Mouse (Mus musculus) spleen, embryonic (tissue): Measurements from ENCODE around the gene Gnai2.
"Not testable (repeated sequence)": the region's sequence is repeated elsewhere in the genome, so short reads cannot be mapped to it uniquely, and the experiment has no call there.

Source experiments
- CTCF ChIA-PET: fragments of 350-600 bp; sonication (Branson Sonifier 250); formaldehyde crosslinking; loops from one replicate; lab custom pipeline; 2022; lab: Charles Lee

Gnai2 gene

DNA sequence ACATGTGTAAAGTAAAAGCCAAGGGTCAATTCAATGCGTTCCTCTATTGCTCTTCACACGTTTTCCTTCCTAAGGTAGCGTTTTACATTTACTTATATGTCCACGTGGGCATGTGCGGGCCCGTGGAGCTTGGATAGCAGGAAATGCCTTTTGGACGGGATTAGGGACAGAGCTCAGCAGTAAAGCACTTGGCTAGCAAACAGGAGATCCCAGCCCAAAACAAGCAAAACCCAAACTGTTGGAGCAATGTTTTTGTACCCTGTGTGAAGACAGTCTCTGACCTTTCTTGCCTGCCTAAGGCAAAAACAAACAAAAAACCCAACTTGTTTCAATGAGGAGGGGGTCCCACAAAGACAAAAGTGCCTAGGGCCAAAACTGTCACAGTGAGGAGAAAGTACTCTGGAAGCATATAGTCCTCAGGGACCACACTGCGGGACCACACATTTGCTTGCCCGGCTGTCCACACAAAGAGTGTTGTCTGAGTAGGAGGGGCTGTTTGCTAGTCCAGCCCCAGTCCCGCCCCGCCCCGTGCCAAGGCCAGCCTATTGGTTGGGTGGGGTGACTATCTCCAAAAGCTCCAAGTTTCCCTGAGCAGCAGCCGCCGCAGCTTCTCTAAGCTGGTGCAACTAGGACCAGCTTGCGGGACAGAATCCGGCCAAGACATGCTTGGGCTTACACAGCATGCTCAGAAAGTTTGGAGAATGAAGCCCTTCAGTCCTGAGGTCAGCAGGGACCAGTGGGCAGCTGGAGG, 58.6 kb downstream of the Gnai2 start, which contains the start of gene Hyal1:
Gene Hyal1 (plus strand): TSS at position 571 of the 751 bp plus-strand sequence.
- CTCF ChIA-PET = no interaction called here

DNA sequence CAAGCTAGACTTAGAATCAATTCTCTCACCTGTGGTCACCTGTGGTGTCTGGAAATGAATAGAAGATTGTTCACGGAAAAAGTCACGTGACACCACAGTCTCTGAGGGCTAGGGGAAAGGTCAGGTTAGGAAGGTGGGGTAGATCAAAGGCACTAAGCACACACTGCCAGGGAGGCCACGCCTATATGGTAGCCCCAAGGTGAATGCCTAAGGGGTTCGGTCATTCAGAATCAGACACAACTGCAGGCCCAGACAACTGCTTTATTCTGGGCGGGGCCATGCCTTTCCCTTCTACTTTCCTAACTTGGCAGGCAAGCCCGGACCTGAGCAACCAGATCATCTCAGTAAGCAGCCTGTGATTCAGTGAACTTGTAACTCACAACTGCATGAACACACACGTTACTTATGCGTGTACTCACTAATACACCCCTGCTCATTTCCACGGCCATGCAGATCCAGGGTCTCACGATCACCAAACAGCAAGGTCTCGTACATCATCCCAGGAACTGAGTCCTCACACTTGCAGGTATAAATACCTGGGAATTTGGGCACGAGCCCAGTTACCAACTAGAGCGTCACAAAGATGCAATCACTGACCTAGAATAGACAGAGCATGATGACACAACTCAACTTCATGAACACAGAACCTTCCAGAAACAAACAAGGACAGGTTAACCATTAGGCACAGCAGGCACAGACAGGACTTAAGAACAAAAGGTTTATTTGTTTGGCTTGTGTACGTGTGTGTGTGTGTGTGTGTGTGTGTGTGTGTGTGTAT, 59.4 kb downstream of the Gnai2 start:
- CTCF ChIA-PET = no interaction called here

DNA sequence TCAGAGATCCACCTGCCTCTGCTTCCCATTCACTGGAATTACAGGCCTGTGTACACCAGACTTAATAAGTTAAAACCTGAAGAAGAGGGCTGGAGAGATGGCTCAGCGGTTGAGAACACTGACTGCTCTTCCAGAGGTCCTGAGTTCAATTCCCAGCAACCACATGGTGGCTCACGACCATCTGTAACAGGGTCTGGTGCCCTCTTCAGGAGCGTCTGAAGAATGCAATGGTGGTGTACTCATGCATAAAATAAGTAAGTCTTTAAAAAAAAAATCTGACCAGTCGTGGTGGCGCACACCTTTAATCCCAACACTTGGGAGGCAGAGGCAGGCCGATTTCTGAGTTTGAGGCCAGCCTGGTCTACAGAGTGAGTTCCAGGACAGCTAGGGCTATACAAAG, 61.4 kb downstream of the Gnai2 start:
- CTCF ChIA-PET = not testable (repeated sequence)

DNA sequence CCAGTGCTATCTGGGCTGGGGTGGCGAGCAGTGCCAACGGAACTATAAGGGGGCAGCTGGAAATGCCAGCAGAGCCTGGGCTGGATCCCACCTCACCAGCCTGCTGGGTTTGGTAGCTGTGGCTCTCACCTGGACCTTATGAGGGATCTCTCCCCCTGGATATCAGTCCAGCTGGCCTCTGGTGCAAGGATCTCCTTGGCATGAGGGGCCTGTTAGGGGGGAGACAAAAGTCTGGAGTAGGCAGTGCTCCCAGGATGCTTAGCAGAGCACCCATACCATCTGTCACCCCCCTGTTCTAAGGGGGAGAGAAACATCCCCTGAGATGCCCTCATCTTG, 62.9 kb downstream of the Gnai2 start:
- CTCF ChIA-PET = interaction anchor here (0.7 kb wide), 2 partner anchors 7 to 1095 kb away, joined by 3 to 12 read pairs; no protein-coding TSS in a partner anchor

DNA sequence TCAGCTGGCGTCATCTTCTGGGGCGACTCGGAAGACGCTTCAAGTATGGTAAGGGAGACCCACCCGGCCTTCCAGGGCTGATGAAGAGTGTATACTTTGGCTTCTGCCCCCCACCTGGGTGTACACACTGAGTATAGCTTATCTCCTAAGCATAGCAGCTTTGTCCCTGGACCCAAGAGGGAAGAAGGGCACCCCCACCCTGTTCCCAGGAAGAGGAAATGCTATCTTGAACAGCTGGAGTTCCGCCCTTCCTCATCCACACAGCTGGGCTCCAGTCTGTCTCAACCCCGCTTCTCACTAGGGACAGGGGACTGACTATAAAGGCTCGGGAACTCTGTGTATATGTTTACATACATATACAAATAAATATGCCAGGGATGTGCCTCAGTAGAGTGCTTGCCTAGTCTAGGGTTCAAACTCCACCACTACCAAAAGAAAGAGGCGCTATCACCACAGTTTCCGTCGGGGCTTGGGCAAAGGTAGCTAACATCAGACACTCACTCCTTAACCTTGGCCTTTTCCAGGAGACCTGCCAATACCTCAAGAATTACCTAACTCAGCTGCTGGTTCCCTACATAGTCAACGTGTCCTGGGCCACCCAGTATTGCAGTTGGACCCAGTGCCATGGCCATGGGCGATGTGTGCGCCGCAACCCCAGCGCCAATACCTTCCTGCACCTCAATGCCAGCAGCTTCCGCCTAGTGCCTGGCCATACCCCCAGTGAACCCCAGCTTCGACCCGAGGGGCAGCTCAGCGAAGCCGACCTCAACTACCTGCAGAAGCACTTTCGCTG, 63.4 kb downstream of the Gnai2 start:
- CTCF ChIA-PET = no interaction called here

DNA sequence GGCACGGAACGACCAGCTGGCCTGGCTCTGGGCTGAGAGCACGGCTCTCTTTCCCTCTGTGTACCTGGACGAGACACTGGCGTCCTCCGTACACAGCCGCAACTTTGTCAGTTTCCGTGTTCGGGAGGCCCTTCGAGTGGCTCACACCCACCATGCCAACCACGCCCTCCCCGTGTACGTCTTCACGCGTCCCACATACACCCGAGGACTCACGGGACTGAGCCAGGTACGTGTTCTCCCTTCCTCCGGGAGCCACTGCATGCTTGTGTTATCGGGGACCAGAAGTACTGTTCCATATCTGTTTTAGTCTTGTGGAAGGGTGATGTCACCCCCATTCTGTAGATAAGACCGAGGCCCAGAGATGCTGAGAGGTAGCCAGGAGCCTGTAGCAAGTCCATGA, 64.3 kb downstream of the Gnai2 start:
- CTCF ChIA-PET = no interaction called here

DNA sequence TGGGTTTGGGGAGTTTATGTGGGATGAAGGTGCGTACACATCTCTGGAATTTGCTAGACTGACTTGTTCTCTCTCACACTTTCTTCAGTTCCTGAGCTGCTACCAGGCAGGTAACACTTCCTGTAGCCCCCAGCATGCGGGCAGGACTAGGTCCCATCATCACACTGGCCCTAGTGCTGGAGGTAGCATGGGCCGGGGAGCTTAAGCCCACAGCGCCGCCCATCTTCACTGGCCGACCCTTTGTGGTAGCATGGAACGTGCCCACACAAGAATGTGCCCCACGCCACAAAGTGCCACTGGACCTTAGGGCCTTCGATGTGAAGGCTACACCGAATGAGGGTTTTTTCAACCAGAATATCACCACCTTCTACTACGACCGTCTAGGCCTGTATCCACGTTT, 65.2 kb downstream of the Gnai2 start:
- CTCF ChIA-PET = interaction anchor here (0.8 kb wide), 1 partner anchor 144 kb away, joined by 3 read pairs; no protein-coding TSS in a partner anchor

DNA sequence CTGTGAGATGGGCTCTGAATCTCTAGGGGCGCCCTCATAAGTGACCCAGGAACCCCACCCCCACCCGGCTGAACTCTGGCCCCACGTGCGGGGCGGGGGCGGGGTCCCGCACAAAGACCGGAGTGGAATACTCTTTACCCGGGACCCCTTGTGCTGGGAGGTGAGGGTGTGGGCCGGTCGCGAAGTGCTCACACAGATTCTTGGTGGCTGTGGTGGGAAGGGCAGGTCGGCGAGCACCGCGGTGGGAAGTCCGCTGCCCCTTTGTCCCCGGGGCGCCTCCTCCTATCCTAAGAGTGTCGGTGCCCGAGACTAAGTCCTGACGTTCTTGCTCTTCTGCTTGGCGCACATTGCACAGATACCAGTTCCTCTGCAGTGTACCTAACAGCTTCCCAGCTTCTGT, 65.9 kb downstream of the Gnai2 start:
- CTCF ChIA-PET = interaction anchor here (0.8 kb wide), 1 partner anchor 144 kb away, joined by 3 read pairs; no protein-coding TSS in a partner anchor

DNA sequence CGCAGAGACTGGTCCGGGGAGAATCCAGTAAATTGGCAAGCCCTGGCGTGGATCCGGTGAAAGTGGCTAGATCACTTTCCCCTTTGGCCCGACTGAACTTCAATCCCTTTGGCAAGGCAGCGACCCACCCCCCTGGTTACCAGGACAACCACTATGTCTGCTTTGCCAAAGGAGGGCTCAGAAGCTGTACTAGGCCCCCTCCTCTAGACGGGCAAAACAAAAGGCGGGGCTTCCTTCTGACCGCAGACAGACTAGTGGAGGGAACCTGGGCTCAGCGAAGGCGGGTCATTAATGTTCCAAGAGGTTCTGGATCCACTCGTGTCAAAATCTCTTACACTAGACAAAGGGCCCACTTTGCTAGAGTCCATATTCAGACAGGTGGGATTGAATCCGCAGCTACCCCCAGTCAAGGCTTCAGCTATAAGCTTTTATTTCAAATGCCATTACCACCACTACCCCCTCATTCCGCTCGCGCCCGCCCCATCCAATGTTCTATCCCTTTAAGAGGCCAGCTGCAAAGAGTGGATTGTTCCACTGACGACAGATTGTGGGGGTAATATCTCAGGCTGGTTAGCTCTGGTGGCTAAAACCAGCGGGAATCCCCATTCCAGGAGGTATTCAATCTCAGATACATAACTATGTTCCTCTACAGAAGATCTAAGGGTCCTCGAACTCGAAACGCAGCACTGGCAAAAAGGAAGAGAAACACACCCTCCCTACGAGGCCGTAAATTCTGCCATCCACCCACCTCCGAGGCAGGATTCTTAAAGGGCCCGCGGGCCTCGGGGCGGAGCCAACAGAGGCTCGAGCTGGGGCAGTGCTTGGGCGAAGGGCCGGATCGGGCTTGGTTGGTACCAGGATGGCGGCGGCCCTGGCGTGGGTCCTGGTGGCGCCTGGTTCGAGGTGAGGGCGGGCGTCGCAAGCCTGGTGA, 66.6 kb downstream of the Gnai2 start:
- CTCF ChIA-PET = no interaction called here

DNA sequence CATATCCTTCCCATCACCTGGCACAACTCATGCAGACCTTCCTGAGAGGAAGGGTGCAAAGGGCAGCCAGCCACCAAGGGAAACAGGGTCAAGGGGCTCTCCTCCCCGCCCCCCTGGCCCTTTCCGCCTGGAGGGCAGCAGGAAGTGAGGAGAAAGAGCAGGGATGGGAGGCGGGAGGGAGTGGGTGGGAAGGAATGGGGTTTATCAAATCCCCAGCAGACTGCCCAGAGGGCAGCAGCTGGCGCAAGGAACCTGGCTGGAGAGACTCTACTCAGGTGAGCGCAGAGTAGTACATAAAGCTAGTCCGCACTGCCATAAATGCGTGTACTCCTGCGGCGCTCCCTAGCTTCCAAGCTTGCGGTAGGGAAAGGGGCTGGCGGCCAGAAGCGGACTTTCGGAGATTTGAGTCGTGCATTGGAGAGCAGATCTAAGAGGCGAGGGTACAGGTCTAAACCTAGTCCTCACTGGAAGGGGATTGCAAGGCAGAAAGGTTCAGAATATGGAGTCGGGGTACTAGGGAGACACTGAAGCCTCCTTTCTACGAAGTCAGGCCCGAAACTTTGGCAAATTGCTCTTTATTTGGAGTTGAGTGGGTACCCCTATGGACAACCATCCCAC, 67.4 kb downstream of the Gnai2 start, which contains the start of gene Hyal2:
Gene Hyal2 (plus strand): TSS at position 244 of the 618 bp plus-strand sequence.
- CTCF ChIA-PET = no interaction called here

DNA sequence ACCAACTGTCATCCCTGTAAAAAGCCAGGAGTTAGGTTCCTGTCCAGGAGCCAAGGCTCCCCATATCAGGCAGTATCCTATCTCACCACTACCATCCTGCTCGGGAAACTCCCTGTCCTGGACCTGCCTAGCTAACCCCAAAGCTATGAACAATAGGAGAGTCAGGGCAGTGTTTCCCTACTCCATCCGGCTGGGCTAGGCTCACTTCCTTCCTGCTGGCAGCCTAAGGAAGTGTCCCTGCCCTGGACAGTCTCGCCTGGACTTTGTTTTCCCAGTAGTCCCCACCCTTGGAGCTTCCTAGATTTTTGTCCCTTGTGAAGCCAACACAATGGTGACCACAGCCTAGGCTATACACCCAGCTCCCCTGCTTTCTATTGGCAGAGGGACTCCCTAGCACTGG, 68.3 kb downstream of the Gnai2 start:
- CTCF ChIA-PET = interaction anchor here (0.8 kb wide), 1 partner anchor 22 kb away, joined by 4 read pairs; no protein-coding TSS in a partner anchor

DNA sequence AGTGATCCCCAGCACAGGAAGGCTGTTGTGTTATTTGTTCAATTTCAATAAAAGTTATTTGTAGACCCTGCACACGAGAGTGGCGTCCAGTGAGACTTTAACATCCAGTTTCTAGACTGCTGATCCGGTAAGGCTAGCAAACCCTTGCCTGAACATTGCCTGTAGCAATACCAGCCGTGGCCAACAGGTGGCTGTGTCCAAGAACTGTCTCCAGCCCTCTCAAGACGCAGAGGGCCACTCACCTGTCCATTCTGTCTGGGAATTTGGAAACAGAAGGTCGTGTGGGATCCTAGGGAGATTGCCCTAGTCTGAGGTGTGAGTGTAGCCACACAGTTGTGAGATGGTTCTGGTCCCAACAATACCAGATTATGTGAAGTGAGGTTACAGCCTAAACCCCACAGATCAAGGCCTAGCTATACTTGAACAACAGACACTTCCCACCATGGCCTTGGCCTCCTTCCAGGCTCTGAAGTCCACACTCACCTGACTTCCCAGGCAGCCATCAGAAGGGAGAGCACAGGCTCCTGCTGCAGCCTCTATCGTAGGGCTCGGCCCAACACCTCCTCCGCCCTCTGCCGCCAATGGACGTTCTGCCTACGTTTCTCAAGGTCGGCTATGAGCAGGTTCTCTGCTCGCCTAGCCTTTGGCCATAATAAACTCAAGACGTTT, 69.0 kb downstream of the Gnai2 start:
- CTCF ChIA-PET = interaction anchor here (0.8 kb wide), 2 partner anchors 9 to 22 kb away, joined by 3 to 4 read pairs; no protein-coding TSS in a partner anchor

DNA sequence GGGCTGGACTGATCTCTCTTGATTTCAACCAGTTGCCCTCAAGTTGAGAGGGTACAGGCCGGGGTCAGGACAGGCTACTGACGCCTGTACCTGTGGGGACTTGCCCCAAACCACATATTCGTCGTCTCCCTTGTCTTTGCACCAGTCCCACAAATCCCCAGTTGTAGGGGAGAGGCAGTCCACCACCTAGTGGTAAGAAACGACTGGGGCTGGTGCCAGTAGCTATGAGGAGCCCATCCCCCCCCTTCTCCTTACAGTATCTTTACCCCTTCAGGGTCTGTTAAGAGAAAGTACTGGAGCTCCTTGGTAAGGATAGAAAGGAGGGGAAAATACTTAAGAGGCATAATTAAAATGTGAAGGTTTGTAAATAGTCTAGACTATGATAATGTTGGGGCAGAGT, 69.6 kb downstream of the Gnai2 start:
- CTCF ChIA-PET = interaction anchor here (0.6 to 1.3 kb wide), 4 partner anchors 9 to 112 kb away, joined by 3 to 4 read pairs (median 4); partner anchors contain the start of gene Naa80
